Mouse (Mus musculus) adrenal gland, adult (tissue): ENCODE measurements around the gene Mettl9.

Experiments used
- DNase-seq, 2 experiments: peaks; one replicate each; pipeline ENCODE4 v3.0.0; 2022 to 2023; ENCODE audit warnings: low spot score in 1 of 2; ENCODE audit not compliant: inconsistent age in 2 of 2

Mettl9 gene

DNA sequence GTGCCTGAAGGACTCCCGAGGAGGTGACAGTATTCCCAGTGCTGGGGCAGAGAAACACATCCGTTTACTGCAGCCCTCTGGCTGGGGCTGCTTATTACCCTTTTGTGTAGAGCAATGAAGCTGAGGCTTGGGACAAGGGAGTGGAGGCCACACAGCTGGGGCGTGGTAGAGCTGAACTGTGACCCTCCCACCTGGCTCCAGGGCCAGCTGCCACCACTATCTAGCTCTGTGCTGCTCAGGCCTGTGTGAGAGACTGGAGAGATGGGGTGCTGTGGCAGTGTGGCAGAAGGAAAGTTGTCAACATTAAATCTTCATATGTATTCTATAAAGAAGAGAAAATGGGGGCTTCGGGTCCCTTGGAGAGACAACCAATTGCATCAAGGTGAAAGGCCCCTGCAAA is 58.8 kb downstream of the Mettl9 start:
- no peak for DNase-seq

DNA sequence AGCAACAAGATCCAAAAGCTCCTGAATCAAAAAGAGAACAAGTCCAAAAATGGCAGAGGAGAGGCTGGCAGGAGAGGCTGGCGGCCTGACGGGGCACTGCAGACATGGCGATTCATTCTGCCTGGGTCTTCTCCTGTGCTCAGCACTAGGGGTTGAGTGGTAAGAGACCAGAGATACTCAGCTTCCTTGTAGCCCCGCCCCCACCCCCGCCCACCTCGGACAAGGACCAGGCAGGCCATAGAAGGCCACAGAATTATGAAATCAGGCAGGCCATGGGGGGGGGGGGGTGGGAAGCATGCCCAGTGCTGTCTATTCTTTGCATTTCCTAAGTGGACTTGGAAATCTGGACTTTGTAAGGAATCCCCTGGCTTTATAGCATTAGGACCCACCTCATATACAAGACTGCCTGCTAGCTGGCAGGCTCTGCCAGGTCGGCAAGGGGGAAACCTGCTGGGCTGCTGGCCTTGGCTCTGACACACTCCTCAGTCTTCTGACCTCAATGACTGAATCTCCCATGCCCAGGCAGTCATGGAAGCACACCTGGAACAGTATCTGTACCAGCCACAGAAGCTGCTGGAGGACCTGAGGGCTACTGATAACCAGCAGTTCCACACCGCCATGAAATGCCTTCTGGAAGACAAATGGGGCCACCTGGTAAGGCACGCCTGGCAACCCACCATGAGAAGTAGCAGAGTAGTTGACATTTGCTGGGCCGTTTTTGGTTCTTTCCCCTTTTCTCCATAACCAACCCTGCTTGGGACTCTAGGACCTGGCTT is 64.6 kb downstream of the Mettl9 start:
- DNase-seq, result peak in 1 of 2 experiments; percentile 45

DNA sequence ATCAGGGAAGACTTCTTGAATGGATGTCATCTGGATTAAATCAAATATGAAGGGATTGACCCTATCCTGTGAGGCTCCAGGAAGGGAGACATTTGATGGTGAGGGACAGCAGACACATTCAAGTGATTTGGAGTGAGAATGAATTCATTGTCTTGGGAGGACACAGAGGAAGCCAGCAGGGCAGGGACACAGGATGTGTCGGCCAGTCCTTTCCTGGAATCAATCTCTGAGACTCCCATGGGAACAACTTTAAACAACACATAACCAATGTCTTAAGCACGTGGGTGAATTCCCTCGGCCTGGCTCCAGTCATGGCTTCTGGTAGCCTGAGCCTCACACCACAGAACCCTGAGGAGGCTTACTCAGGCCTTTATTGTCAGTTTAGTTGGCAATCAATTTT is 73.6 kb downstream of the Mettl9 start:
- no peak for DNase-seq

DNA sequence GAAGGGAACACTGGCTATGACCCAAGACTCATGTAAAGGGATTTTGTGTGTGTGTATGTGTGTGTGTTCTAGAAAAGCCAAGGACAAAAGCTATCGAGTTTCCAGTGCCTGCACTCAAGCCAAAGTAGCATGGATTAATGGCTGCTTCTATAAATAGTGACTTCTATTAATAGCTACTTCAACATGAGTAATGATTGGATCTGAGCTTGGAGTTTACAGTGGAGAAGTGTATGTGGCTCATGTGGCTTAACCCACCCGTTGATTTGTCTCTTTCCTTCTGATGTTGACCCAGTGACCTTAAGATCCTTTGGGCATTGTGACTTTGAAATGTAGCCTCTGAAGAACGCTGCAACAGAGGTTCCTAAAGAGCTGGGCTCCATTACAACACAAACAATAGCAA is 77.1 kb downstream of the Mettl9 start:
- DNase-seq, result peak in 1 of 2 experiments; percentile 62

DNA sequence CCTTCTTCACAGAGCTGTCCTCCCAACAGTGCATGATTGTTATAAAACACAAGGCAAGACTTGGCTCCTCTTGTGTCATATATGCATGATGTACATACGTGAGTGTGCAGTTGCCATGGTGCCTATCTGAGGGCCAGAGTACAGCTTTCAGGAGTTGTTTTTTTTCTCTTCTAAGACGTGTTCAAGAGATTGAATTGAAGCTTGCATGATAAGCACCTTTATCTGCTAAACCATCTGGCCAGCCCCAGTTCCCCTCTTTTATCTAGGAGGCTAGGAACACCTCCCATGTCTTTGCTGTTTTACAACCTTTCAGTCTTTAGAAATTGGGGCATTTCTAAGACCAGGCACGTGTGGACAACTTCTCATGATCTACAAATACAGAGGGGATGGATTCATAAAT is 77.5 kb downstream of the Mettl9 start:
- no peak for DNase-seq

DNA sequence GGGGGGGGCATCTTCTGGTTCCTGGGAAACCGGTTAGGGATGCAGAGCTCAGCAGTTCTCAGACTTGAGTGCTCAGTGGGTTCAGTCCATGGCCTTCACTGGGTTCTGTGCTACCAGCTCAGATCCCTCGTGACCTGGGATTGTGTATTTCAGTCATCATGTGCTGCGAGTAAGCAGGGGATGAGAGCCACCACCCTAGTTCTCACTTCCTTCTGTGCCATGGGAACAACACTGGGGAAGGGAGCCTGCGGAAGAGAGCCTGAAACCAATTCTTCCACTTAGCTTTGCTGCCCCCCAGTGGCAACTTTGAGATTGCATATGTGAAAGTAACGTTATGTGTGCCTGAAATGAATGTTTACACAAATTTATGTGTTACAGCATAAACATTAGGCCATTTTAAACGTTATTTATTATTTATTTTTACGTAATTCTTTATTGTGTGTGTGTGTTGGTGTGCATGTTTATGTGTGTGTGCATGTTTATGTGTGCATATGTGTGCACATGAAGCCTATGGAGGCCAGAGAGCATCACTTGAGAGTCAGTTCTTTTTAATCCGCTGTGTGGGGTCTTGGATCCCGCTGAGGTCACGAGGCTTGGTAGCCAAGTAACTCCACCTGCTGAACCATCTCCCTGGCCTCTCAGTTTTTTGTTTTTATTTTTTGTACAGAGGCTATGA is 86.0 kb downstream of the Mettl9 start:
- peak; percentile 75 to 95 for DNase-seq
